19 mouse cellular contexts compared by ENCODE assay signal in the genomic region with DNA sequence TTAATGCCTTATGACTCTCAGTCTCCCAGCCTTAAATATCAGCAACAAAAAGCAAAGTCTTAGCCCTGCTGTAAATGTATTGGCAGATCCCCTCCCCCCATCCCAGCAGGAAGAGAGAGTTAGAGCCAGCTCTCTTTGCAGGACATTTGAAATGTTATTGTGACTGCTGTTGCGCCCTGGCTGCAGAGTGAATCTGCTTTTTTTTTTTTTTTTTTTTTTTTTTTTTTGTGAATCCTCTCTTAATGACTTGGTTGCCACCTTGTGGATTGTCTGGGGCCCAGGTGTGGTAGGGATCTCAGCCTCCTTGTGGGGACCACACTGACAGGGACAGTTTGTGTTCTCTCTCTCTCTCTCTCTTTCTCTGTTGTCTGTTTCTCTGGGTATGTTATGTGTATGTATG. TPM values are rescaled to one million over a fixed set of nuclear protein-coding genes. Genes with fewer than 3 reads are reported as not detected.
DNase-seq lines count a peak whose midpoint lies in the region; ATAC-seq and TF ChIP-seq lines count a peak whose summit lies in the region.
"Had no signal": no experiment of that assay in that cellular context is flagged by ENCODE, and none has a peak within 500 bp of the region (broad histone marks: within the 10 kb centered on the region; RNA-seq: fewer than 3 reads in every experiment).

No protein-coding gene starts in this region.

- intact Hi-C loops in heart, adult 2 months (cut with DNase I) = no loop called here
- intact Hi-C loops in left cerebral cortex, postnatal 4 days (cut with DNase I) = no loop called here

- no peaks in the 10 kb centered on the region; the same call in 1 of the 2 replicates for H3K4me1 ChIP-seq in heart, adult 2 months (ENCODE audit: control insufficient read depth, insufficient read depth, low read length)
- H3K4me1 ChIP-seq in lung, postnatal 0 days (ENCODE audit: insufficient read depth, low read depth, low read length) = no peaks in the 10 kb centered on the region
- peaks cover 55% of the 10 kb centered on the region for H3K4me1 ChIP-seq in liver, postnatal 0 days (ENCODE audit: insufficient read depth)
- H3K4me1 ChIP-seq in kidney, embryonic 16.5 days (ENCODE audit: insufficient read depth, low read length) = no peaks in the 10 kb centered on the region

- no peak for TF ChIP-seq EP300 in heart, adult 2 months (IDR thresholded peaks at IDR 0.05; ENCODE audit: insufficient read depth, low read depth, low read length)
- TF ChIP-seq EP300 in lung, postnatal 0 days (IDR thresholded peaks at IDR 0.05) = no peak
- TF ChIP-seq EP300 in liver, postnatal 0 days (IDR thresholded peaks at IDR 0.05; ENCODE audit: low read depth) = no peak

- H3K4me2 ChIP-seq in lung, postnatal 0 days (replicated peaks; ENCODE audit: low read depth, low read length) = no peak overlapping the region
- no peak overlapping the region for H3K4me2 ChIP-seq in liver, postnatal 0 days (ENCODE audit: low read depth, low read length)
- no peak overlapping the region for H3K4me2 ChIP-seq in kidney, embryonic 16.5 days (replicated peaks; ENCODE audit: low read depth, low read length)
- H3K4me2 ChIP-seq: forebrain, embryonic 13.5 days; heart, embryonic 12.5 days; hindbrain, embryonic 14.5 days had no signal

- H3K27me3 ChIP-seq in heart, adult 2 months (ENCODE audit: control insufficient read depth, insufficient read depth, low read length) = no peaks in the 10 kb centered on the region
- no peaks in the 10 kb centered on the region for H3K27me3 ChIP-seq in lung, postnatal 0 days (replicated peaks; ENCODE audit: insufficient read depth, low read length)
- H3K27me3 ChIP-seq in liver, postnatal 0 days (ENCODE audit: insufficient read depth, low read length) = no peaks in the 10 kb centered on the region
- H3K27me3 ChIP-seq in kidney, embryonic 16.5 days (ENCODE audit: insufficient read depth, low read length) = no peaks in the 10 kb centered on the region
- H3K27me3 ChIP-seq: forebrain, embryonic 13.5 days; heart, embryonic 12.5 days had no signal

- no peaks in the 10 kb centered on the region for H3K36me3 ChIP-seq in heart, adult 2 months (ENCODE audit: control insufficient read depth, insufficient read depth, low read length)
- H3K36me3 ChIP-seq in lung, postnatal 0 days (ENCODE audit: insufficient read depth, low read length) = no peaks in the 10 kb centered on the region
- H3K36me3 ChIP-seq in liver, postnatal 0 days (replicated peaks; ENCODE audit: insufficient read depth, low read length) = no peaks in the 10 kb centered on the region
- H3K36me3 ChIP-seq in kidney, embryonic 16.5 days (ENCODE audit: insufficient read depth, low read length) = no peaks in the 10 kb centered on the region
- H3K36me3 ChIP-seq: embryonic facial prominence, embryonic 10.5 days; heart, embryonic 12.5 days; hindbrain, embryonic 10.5 days had no signal

- H3K27ac ChIP-seq in heart, adult 2 months = no peak overlapping the region
- no peak overlapping the region for H3K27ac ChIP-seq in lung, postnatal 0 days (ENCODE audit: low read length)
- H3K27ac ChIP-seq in liver, postnatal 0 days (ENCODE audit: low read depth) = no peak overlapping the region
- no peak overlapping the region for H3K27ac ChIP-seq in kidney, embryonic 16.5 days (ENCODE audit: low read length)
- H3K27ac ChIP-seq: embryonic facial prominence, embryonic 10.5 days; forebrain, embryonic 13.5 days; hindbrain, embryonic 10.5 days; hindbrain, embryonic 14.5 days had no signal

- H3K9me3 ChIP-seq in lung, postnatal 0 days (ENCODE audit: low read length) = no peaks in the 10 kb centered on the region
- no peaks in the 10 kb centered on the region for H3K9me3 ChIP-seq in liver, postnatal 0 days (ENCODE audit: low read length)
- H3K9me3 ChIP-seq in kidney, embryonic 16.5 days (ENCODE audit: low read length) = no peaks in the 10 kb centered on the region
- H3K9me3 ChIP-seq: embryonic facial prominence, embryonic 10.5 days; forebrain, embryonic 13.5 days; heart, embryonic 12.5 days; hindbrain, embryonic 10.5 days had no signal

- 56% methylated on average over 1 of the region's 1 CpGs for WGBS in heart, adult 2 months
- WGBS in lung, postnatal 0 days = 55% methylated on average over 1 of the region's 1 CpGs
- WGBS in liver, postnatal 0 days (ENCODE audit: insufficient replicate concordance) = 79% methylated on average over 1 of the region's 1 CpGs
- 50% methylated on average over 1 of the region's 1 CpGs for WGBS in kidney, embryonic 16.5 days

- ATAC-seq in lung, postnatal 0 days = 0 out of 2 replicates have a peak, but pooled peaks have one; percentile 14
- no peak for ATAC-seq in liver, postnatal 0 days
- no peak for ATAC-seq in kidney, embryonic 16.5 days (ENCODE audit: low FRiP score, low TSS enrichment)
- ATAC-seq: forebrain, embryonic 13.5 days; forebrain, postnatal 0 days had no signal

- no peak for DNase-seq in heart, adult 2 months
- no peak for DNase-seq in heart, adult 9 months (ENCODE audit: low spot score in 2 of 2)
- DNase-seq in left cerebral cortex, postnatal 4 days = peak; percentile 7
- DNase-seq in left cerebral cortex, adult 8-10 months (ENCODE audit: low spot score in 2 of 2) = no peak
- DNase-seq in lung, postnatal 0 days (ENCODE audit: low spot score) = no peak
- no peak for DNase-seq in lung, postnatal 14 days
- no peak for DNase-seq in liver, postnatal 0 days
- DNase-seq: adrenal gland, adult 8-10 months; adrenal gland, postnatal 36 days; cerebellum, adult 2 months; forebrain, postnatal 0 days; gastrocnemius, postnatal 36 days; heart, adult 18-20 months had no signal

- no peak for TF ChIP-seq POLR2A in heart, adult 2 months (IDR thresholded peaks at IDR 0.05; ENCODE audit: insufficient read depth, low read depth, low read length)

- no peak overlapping the region for H3K9ac ChIP-seq in heart, adult 2 months (ENCODE audit: low read depth, low read length)
- H3K9ac ChIP-seq in lung, postnatal 0 days (replicated peaks; ENCODE audit: low read depth) = no peak overlapping the region
- no peak overlapping the region for H3K9ac ChIP-seq in liver, postnatal 0 days (replicated peaks)
- no peak overlapping the region for H3K9ac ChIP-seq in kidney, embryonic 16.5 days (replicated peaks; ENCODE audit: low read length)
- H3K9ac ChIP-seq: forebrain, embryonic 13.5 days; forebrain, postnatal 0 days; heart, embryonic 12.5 days; hindbrain, embryonic 14.5 days had no signal

- no peak overlapping the region for H3K4me3 ChIP-seq in heart, adult 2 months
- no peak overlapping the region for H3K4me3 ChIP-seq in lung, postnatal 0 days (ENCODE audit: low read depth, low read length)
- no peak overlapping the region for H3K4me3 ChIP-seq in liver, postnatal 0 days (ENCODE audit: low read depth, low read length)
- no peak overlapping the region for H3K4me3 ChIP-seq in kidney, embryonic 16.5 days (ENCODE audit: low read length)
- H3K4me3 ChIP-seq: embryonic facial prominence, embryonic 10.5 days; forebrain, embryonic 13.5 days; heart, embryonic 12.5 days; hindbrain, embryonic 10.5 days had no signal

- TF ChIP-seq CTCF in heart, adult 2 months (IDR thresholded peaks at IDR 0.05) = peak; percentile 43
- TF ChIP-seq CTCF in lung, postnatal 0 days (IDR thresholded peaks at IDR 0.05) = peak; percentile 17; the same call in 1 of the 2 replicates
- peak; percentile 42 for TF ChIP-seq CTCF in liver, postnatal 0 days (IDR thresholded peaks at IDR 0.05; ENCODE audit: low read depth)

- H3K79me2 ChIP-seq in heart, adult 2 months (replicated peaks; ENCODE audit: control insufficient read depth, insufficient read depth, low read length) = no peaks in the 10 kb centered on the region; the same call in 1 of the 2 replicates

RNA-seq across cellular contexts. Expression of a gene that starts 31.0 kb away (rescaled TPM):
- total RNA-seq in heart, adult 2 months (2021) = 1 to 10 TPM; 5.8 TPM
- polyA plus RNA-seq in heart, adult 2 months (2012; rRNA removed) = 5.6 and 8.5 TPM in 2 replicates
- total RNA-seq in left cerebral cortex, postnatal 4 days (2021) = under 1 TPM; 0.84 to 0.97 TPM
- total RNA-seq in left cerebral cortex, adult 8-10 months (2022) = 1 to 10 TPM; 1.4 to 2.5 (median 1.6) TPM
- 60.9 and 66.6 TPM in 2 replicates for polyA plus RNA-seq in lung, postnatal 0 days (2015; fragmentation: Nextera tagmentation; extraction: Ambion mirVana)
- polyA plus RNA-seq in liver, postnatal 0 days (2015; fragmentation: Nextera tagmentation; extraction: Ambion mirVana) = 21.6 and 23.4 TPM in 2 replicates
- polyA plus RNA-seq in kidney, embryonic 16.5 days (2015; fragmentation: Nextera tagmentation; extraction: Ambion mirVana) = 4.7 and 4.9 TPM in 2 replicates
